Mouse (Mus musculus) left cerebral cortex, postnatal 36 days (tissue): ENCODE data around the gene Tdgf1. TPM values are rescaled to one million over a fixed set of nuclear protein-coding genes. Genes with fewer than 3 reads are reported as not detected.

Experiments used
- DNase-seq, 2 experiments: peaks; one replicate each; pipeline ENCODE4 v3.0.0; 2021 to 2022; ENCODE audit warnings: low spot score in 2 of 2, mixed read lengths in 1 of 2
- intact Hi-C: fragments of 180-260 bp; cut with DNase I; formaldehyde crosslinking; loops from one replicate; pipeline ENCODE4 v1.15.1; 2025
- total RNA-seq, 2 experiments: library from RNA; stranded (reverse); gene quantifications; 2 replicates each; pipeline ENCODE4 v1.2.3; 2021

The Tdgf1 gene
- total RNA-seq, result under 1 TPM; 0.15 to 0.48 TPM

GRCm38 (mm10) chr9:110945926-110946325 lies at the start of gene Tdgf1:
Gene Tdgf1 (minus strand): TSS chr9:110946158.
- no peak for DNase-seq

GRCm38 (mm10) chr9:110994716-110995172 lies 48.8 kb upstream of the Tdgf1 start:
- DNase-seq, result peak; percentile 59 to 64
- intact Hi-C loops, result no loop called here

More at GRCm38 (mm10) chr9:110945926-110946325, at the start of gene Tdgf1:
- intact Hi-C loops, result no loop called here

GRCm38 (mm10) chr9:110993281-110993709 lies 47.3 kb upstream of the Tdgf1 start:
- no peak for DNase-seq
- intact Hi-C loops, result no loop called here

GRCm38 (mm10) chr9:110990204-110990603 lies 44.2 kb upstream of the Tdgf1 start, which contains the start of gene Rtp3:
Gene Rtp3 (minus strand): TSS chr9:110990583.
- intact Hi-C loops, result no loop called here
- DNase-seq, result no peak

GRCm38 (mm10) chr9:110989543-110989942 lies 43.6 kb upstream of the Tdgf1 start:
- intact Hi-C loops, result no loop called here
- no peak for DNase-seq

- intact Hi-C loops, result no loop called here
These were observed 43.2 kb upstream of the Tdgf1 start for GRCm38 (mm10) chr9:110989141-110989540.

GRCm38 (mm10) chr9:110988078-110988477 lies 42.1 kb upstream of the Tdgf1 start:
- intact Hi-C loops, result no loop called here
- DNase-seq, result no peak

More at GRCm38 (mm10) chr9:110989141-110989540, 43.2 kb upstream of the Tdgf1 start:
- DNase-seq, result no peak

GRCm38 (mm10) chr9:110987331-110987730 lies 41.4 kb upstream of the Tdgf1 start:
- no peak for DNase-seq
- intact Hi-C loops, result no loop called here

- DNase-seq, result no peak
- intact Hi-C loops, result no loop called here
These were observed 40.0 kb upstream of the Tdgf1 start for GRCm38 (mm10) chr9:110985951-110986350.

- DNase-seq, result no peak
- intact Hi-C loops, result no loop called here
These were observed 39.6 kb upstream of the Tdgf1 start for GRCm38 (mm10) chr9:110985541-110985940.

- intact Hi-C loops, result no loop called here
- no peak for DNase-seq
These were observed 38.1 kb upstream of the Tdgf1 start for GRCm38 (mm10) chr9:110984096-110984495.

GRCm38 (mm10) chr9:110982351-110982750 lies 36.4 kb upstream of the Tdgf1 start:
- peak; percentile 13 for DNase-seq

GRCm38 (mm10) chr9:110979411-110979810 lies 33.5 kb upstream of the Tdgf1 start:
- no peak for DNase-seq
- intact Hi-C loops, result no loop called here

More at GRCm38 (mm10) chr9:110982351-110982750, 36.4 kb upstream of the Tdgf1 start:
- intact Hi-C loops, result no loop called here

GRCm38 (mm10) chr9:110965910-110966231 lies 19.9 kb upstream of the Tdgf1 start:
- intact Hi-C loops, result no loop called here

GRCm38 (mm10) chr9:110965062-110965909 lies 19.3 kb upstream of the Tdgf1 start:
- DNase-seq, result no peak
- intact Hi-C loops, result no loop called here

More at GRCm38 (mm10) chr9:110965910-110966231, 19.9 kb upstream of the Tdgf1 start:
- no peak for DNase-seq

- intact Hi-C loops, result no loop called here
- no peak for DNase-seq
These were observed 17.7 kb upstream of the Tdgf1 start for GRCm38 (mm10) chr9:110963566-110964115.

- intact Hi-C loops, result no loop called here
These were observed 15.4 kb upstream of the Tdgf1 start for GRCm38 (mm10) chr9:110961386-110961785.

GRCm38 (mm10) chr9:110960230-110961149 lies 14.5 kb upstream of the Tdgf1 start:
- DNase-seq, result no peak
- intact Hi-C loops, result no loop called here

More at GRCm38 (mm10) chr9:110961386-110961785, 15.4 kb upstream of the Tdgf1 start:
- DNase-seq, result no peak

GRCm38 (mm10) chr9:110959669-110960068 lies 13.7 kb upstream of the Tdgf1 start:
- DNase-seq, result no peak
- intact Hi-C loops, result no loop called here

- no peak for DNase-seq
- intact Hi-C loops, result no loop called here
These were observed 10.0 kb upstream of the Tdgf1 start for GRCm38 (mm10) chr9:110955962-110956361.
